Mouse (Mus musculus) olfactory bulb, adult 2 months (tissue): ENCODE data around the gene Cdc7.

ENCODE experiments used
- CTCF ChIP-seq: fragments of 200-500 bp; IDR thresholded peaks from 2 replicates; pipeline ENCODE4 v1.5.1; 2012; ENCODE audit warnings: low read depth, mild to moderate bottlenecking, low read length, moderate library complexity; ENCODE audit not compliant: insufficient read depth
- POLR2A ChIP-seq: fragments of 200-500 bp; IDR thresholded peaks from 2 replicates; pipeline ENCODE4 v1.6.1; 2012; ENCODE audit warnings: mild to moderate bottlenecking, low read depth, low read length, moderate library complexity; ENCODE audit not compliant: insufficient read depth

GRCm38 (mm10) chr5:107001396-107002090 is 37.4 kb downstream of the Cdc7 start:
- TF ChIP-seq CTCF, result no peak
- TF ChIP-seq POLR2A, result no peak
